Mouse (Mus musculus) R1 (cell line): ENCODE data around the gene Tubgcp6.

Source experiments
- DNase-seq: peaks from one replicate; pipeline ENCODE4 v3.0.0-alpha.2; 2018; ENCODE audit warnings: low read depth, low spot score

The Tubgcp6 gene

GRCm38 (mm10) chr15:89141905-89142304 is 19.0 kb upstream of the Tubgcp6 start:
- no peak for DNase-seq

- no peak for DNase-seq
These were observed 18.5 kb upstream of the Tubgcp6 start for GRCm38 (mm10) chr15:89141443-89141842.

GRCm38 (mm10) chr15:89140659-89141252 is 17.8 kb upstream of the Tubgcp6 start, which contains the start of gene Mapk12:
Gene Mapk12, minus strand, starts transcription at chr15:89140703.
- peak; percentile 87 for DNase-seq

GRCm38 (mm10) chr15:89140048-89140658 is 17.2 kb upstream of the Tubgcp6 start:
- peak; percentile 45 for DNase-seq

- no peak for DNase-seq
These were observed 15.6 kb upstream of the Tubgcp6 start for GRCm38 (mm10) chr15:89138531-89138930.

- DNase-seq: no peak
These were observed 15.1 kb upstream of the Tubgcp6 start for GRCm38 (mm10) chr15:89138046-89138405.

GRCm38 (mm10) chr15:89137378-89138045 is 14.6 kb upstream of the Tubgcp6 start:
- no peak for DNase-seq

GRCm38 (mm10) chr15:89136461-89137155 is 13.7 kb upstream of the Tubgcp6 start:
- no peak for DNase-seq

GRCm38 (mm10) chr15:89131316-89131715 is 8.4 kb upstream of the Tubgcp6 start:
- no peak for DNase-seq

GRCm38 (mm10) chr15:89130245-89130644 is 7.3 kb upstream of the Tubgcp6 start:
- no peak for DNase-seq

GRCm38 (mm10) chr15:89128382-89129350 is 5.8 kb upstream of the Tubgcp6 start, which contains the start of gene Hdac10:
Gene Hdac10, minus strand, starts transcription at chr15:89128700.
- DNase-seq: peak; percentile 82

- no peak for DNase-seq
These were observed 4.5 kb upstream of the Tubgcp6 start for GRCm38 (mm10) chr15:89127364-89127940.

- DNase-seq: no peak
These were observed 3.7 kb upstream of the Tubgcp6 start for GRCm38 (mm10) chr15:89126622-89127021.

- DNase-seq: no peak
These were observed 2.4 kb upstream of the Tubgcp6 start for GRCm38 (mm10) chr15:89125351-89125750.

- no peak for DNase-seq
These were observed 1.4 kb upstream of the Tubgcp6 start for GRCm38 (mm10) chr15:89124312-89124711.

GRCm38 (mm10) chr15:89123595-89123994 is 683 bp upstream of the Tubgcp6 start:
- DNase-seq: peak; percentile 60

- no peak for DNase-seq
These were observed 4.9 kb downstream of the Tubgcp6 start for GRCm38 (mm10) chr15:89118007-89118406.

- DNase-seq: peak; percentile 51
These were observed 12.8 kb downstream of the Tubgcp6 start for GRCm38 (mm10) chr15:89110147-89110546.

- no peak for DNase-seq
These were observed 15.9 kb downstream of the Tubgcp6 start for GRCm38 (mm10) chr15:89106976-89107375.

- DNase-seq: no peak
These were observed 16.8 kb downstream of the Tubgcp6 start for GRCm38 (mm10) chr15:89106073-89106472.

- no peak for DNase-seq
These were observed 18.5 kb downstream of the Tubgcp6 start for GRCm38 (mm10) chr15:89104425-89104824.
